Mouse (Mus musculus) stomach, embryonic 14.5 days (tissue): ENCODE data around the gene Nhlrc4. TPM values are rescaled to one million over a fixed set of nuclear protein-coding genes. Genes with fewer than 3 reads are reported as not detected.

Experiments
- ATAC-seq: fragments of 200-750 bp; cut with Nextera tagmentation; 2 replicates; pipeline ENCODE4 v1.8.0; 2017; ENCODE audit warnings: low read depth, moderate TSS enrichment; ENCODE audit not compliant: insufficient number of reproducible peaks, insufficient read depth, low FRiP score
- H3K27ac ChIP-seq: fragments of 300-500 bp; sonication (generic); 2 replicates; pipeline ENCODE4 v1.5.1; 2014; ENCODE audit warnings: mild to moderate bottlenecking, low read length, moderate library complexity, mixed read lengths
- H3K27me3 ChIP-seq: fragments of 300-500 bp; sonication (generic); 2 replicates; pipeline ENCODE4 v1.6.1; 2014; ENCODE audit warnings: low read length, control low read depth, mixed read lengths; ENCODE audit not compliant: control insufficient read depth, insufficient read depth
- H3K36me3 ChIP-seq: fragments of 300-500 bp; sonication (generic); 2 replicates; pipeline ENCODE4 v1.6.1; 2014; ENCODE audit warnings: mild to moderate bottlenecking, control low read depth, low read length, moderate library complexity, mixed read lengths; ENCODE audit not compliant: control insufficient read depth, insufficient read depth
- H3K4me1 ChIP-seq: fragments of 300-500 bp; sonication (generic); 2 replicates; pipeline ENCODE4 v1.6.1; 2014; ENCODE audit warnings: low read length, control low read depth, mixed read lengths; ENCODE audit not compliant: control insufficient read depth, insufficient read depth
- H3K4me2 ChIP-seq: fragments of 300-500 bp; sonication (generic); replicated peaks from 2 replicates; pipeline ENCODE4 v1.6.1; 2014; ENCODE audit warnings: low read depth, low read length, control low read depth
- H3K4me3 ChIP-seq: fragments of 300-500 bp; sonication (generic); 2 replicates; pipeline ENCODE4 v1.5.1; 2014; ENCODE audit warnings: low read depth, low read length, control low read depth
- H3K9ac ChIP-seq: fragments of 300-500 bp; sonication (generic); replicated peaks from 2 replicates; pipeline ENCODE4 v1.6.1; 2014; ENCODE audit warnings: low read depth, mild to moderate bottlenecking, control low read depth, low read length, moderate library complexity, mixed read lengths
- H3K9me3 ChIP-seq: fragments of 300-500 bp; sonication (generic); 2 replicates; pipeline ENCODE4 v1.6.1; 2016; ENCODE audit warnings: low read depth, low read length, control low read depth; ENCODE audit not compliant: control insufficient read depth
- WGBS: fragments of 180-500 bp; shearing (Covaris S2); extraction: QIAGEN DNeasy Blood & Tissue Kit; methylation state at CpG from one replicate; pipeline ENCODE4 v1.1.7; 2014; 5-methylcytosine and 5-hydroxymethylcytosine counted together
- polyA plus RNA-seq: library from polyadenylated mRNA; unstranded; fragments of >200 nt; fragmentation: Nextera tagmentation; extraction: Ambion mirVana; gene quantifications from 2 replicates; pipeline ENCODE4 v1.2.1, GENCODE M21; 2014

Nhlrc4 gene
- polyA plus RNA-seq, 1 experiment from 2014 or later = 0.72 TPM

- Histone ChIP-seq H3K9me3 (no peaks in the 10 kb centered on the region), H3K36me3 (peaks cover 5% of the 10 kb centered on the region; the same call in 1 of the 2 replicates), H3K9ac (no peak overlapping the region), H3K27ac (no peak overlapping the region), H3K27me3 (no peaks in the 10 kb centered on the region), H3K4me3 (no peak overlapping the region), H3K4me1 (peaks cover 11% of the 10 kb centered on the region), H3K4me2 (no peak overlapping the region)
- 80% methylated on average over 1 of the region's 1 CpGs for WGBS
- no peak for ATAC-seq
Measured at GRCm38 (mm10) chr17:25913877-25914275, 30.9 kb downstream of the Nhlrc4 start.

- Histone ChIP-seq H3K4me3 (no peak overlapping the region), H3K4me2 (no peak overlapping the region), H3K27me3 (no peaks in the 10 kb centered on the region), H3K9ac (no peak overlapping the region), H3K27ac (no peak overlapping the region), H3K4me1 (peaks cover 8% of the 10 kb centered on the region), H3K36me3 (peaks cover 5% of the 10 kb centered on the region; the same call in 1 of the 2 replicates), H3K9me3 (no peaks in the 10 kb centered on the region)
- WGBS = 85% methylated on average over 14 of the region's 14 CpGs
- ATAC-seq = no peak
Measured at GRCm38 (mm10) chr17:25913186-25913876, 31.4 kb downstream of the Nhlrc4 start.

GRCm38 (mm10) chr17:25911816-25912215 is 32.9 kb downstream of the Nhlrc4 start:
- Histone ChIP-seq H3K27ac (no peak overlapping the region), H3K9me3 (no peaks in the 10 kb centered on the region), H3K4me2 (no peak overlapping the region), H3K9ac (no peak overlapping the region), H3K4me1 (no peaks in the 10 kb centered on the region), H3K27me3 (no peaks in the 10 kb centered on the region), H3K36me3 (peaks cover 6% of the 10 kb centered on the region; the same call in 1 of the 2 replicates), H3K4me3 (no peak overlapping the region)
- ATAC-seq = no peak
- WGBS = 88% methylated on average over 4 of the region's 4 CpGs

- Histone ChIP-seq H3K27ac (no peak overlapping the region), H3K4me2 (no peak overlapping the region), H3K9me3 (no peaks in the 10 kb centered on the region), H3K9ac (no peak overlapping the region), H3K36me3 (peaks cover 3% of the 10 kb centered on the region; the same call in 1 of the 2 replicates), H3K4me3 (no peak overlapping the region), H3K27me3 (no peaks in the 10 kb centered on the region), H3K4me1 (no peaks in the 10 kb centered on the region)
- 90% methylated on average over 2 of the region's 2 CpGs for WGBS
- ATAC-seq = no peak
Measured at GRCm38 (mm10) chr17:25907640-25908039, 37.1 kb downstream of the Nhlrc4 start.

- ATAC-seq = no peak
- Histone ChIP-seq H3K27ac (no peak overlapping the region), H3K36me3 (peaks cover 8% of the 10 kb centered on the region; the same call in 1 of the 2 replicates), H3K4me2 (no peak overlapping the region), H3K27me3 (no peaks in the 10 kb centered on the region), H3K9ac (no peak overlapping the region), H3K4me3 (no peak overlapping the region), H3K4me1 (no peaks in the 10 kb centered on the region), H3K9me3 (no peaks in the 10 kb centered on the region)
- WGBS = 81% methylated on average over 3 of the region's 3 CpGs
Measured at GRCm38 (mm10) chr17:25903061-25903460, 41.7 kb downstream of the Nhlrc4 start.

- 0 out of 2 replicates have a peak, but pooled peaks cover 5% of the 10 kb centered on the region for H3K36me3 ChIP-seq
- H3K4me3 ChIP-seq = no peak overlapping the region
- H3K4me2 ChIP-seq = no peak overlapping the region
- 85% methylated on average over 1 of the region's 1 CpGs for WGBS
- no peaks in the 10 kb centered on the region for H3K9me3 ChIP-seq
- no peaks in the 10 kb centered on the region for H3K4me1 ChIP-seq
- no peak overlapping the region for H3K27ac ChIP-seq
- no peak overlapping the region for H3K9ac ChIP-seq
- no peak for ATAC-seq
- H3K27me3 ChIP-seq = no peaks in the 10 kb centered on the region
Measured at GRCm38 (mm10) chr17:25900193-25900592, 44.6 kb downstream of the Nhlrc4 start.

- Histone ChIP-seq H3K4me3 (no peak overlapping the region), H3K36me3 (0 out of 2 replicates have a peak, but pooled peaks cover 5% of the 10 kb centered on the region), H3K27ac (no peak overlapping the region), H3K4me1 (no peaks in the 10 kb centered on the region), H3K9me3 (no peaks in the 10 kb centered on the region), H3K27me3 (no peaks in the 10 kb centered on the region), H3K4me2 (no peak overlapping the region), H3K9ac (no peak overlapping the region)
- no peak for ATAC-seq
- WGBS = 69% methylated on average over 12 of the region's 12 CpGs
Measured at GRCm38 (mm10) chr17:25895891-25896290, 48.9 kb downstream of the Nhlrc4 start.

- ATAC-seq = no peak
- H3K27ac ChIP-seq = no peak overlapping the region
- no peak overlapping the region for H3K4me3 ChIP-seq
- no peak overlapping the region for H3K9ac ChIP-seq
- no peaks in the 10 kb centered on the region for H3K4me1 ChIP-seq
- 0 out of 2 replicates have a peak, but pooled peaks cover under 1% of the 10 kb centered on the region for H3K36me3 ChIP-seq
- WGBS = 53% methylated on average over 2 of the region's 2 CpGs
- H3K9me3 ChIP-seq = no peaks in the 10 kb centered on the region
- H3K27me3 ChIP-seq = no peaks in the 10 kb centered on the region
- H3K4me2 ChIP-seq = no peak overlapping the region
Measured at GRCm38 (mm10) chr17:25895415-25895814, 49.3 kb downstream of the Nhlrc4 start.
